Mouse (Mus musculus) embryonic stem cell, embryonic (primary cell): ENCODE measurements around the gene Carmil3.

Source experiments
- CTCF ChIA-PET, 4 experiments: fragments of 300-600 bp in 2 of 4; fragments of 350-600 bp in 2 of 4; sonication (Branson Sonifier 250); formaldehyde crosslinking; loops; one replicate each; lab custom pipeline; 2022; ENCODE audit warnings: inconsistent platforms in 2 of 4; lab: Charles Lee
- POLR2A ChIA-PET, 4 experiments: fragments of 300-600 bp in 2 of 4; fragments of 350-600 bp in 2 of 4; sonication (Branson Sonifier 250); formaldehyde crosslinking; loops; one replicate each; lab custom pipeline; 2022; ENCODE audit warnings: antibody characterized with exemption in 4 of 4, inconsistent platforms in 1 of 4; lab: Charles Lee

The Carmil3 gene

GRCm38 (mm10) chr14:55511037-55511436 lies 20.6 kb downstream of the Carmil3 start:
- ChIA-PET POLR2A (interaction anchor here in 2 of 4 experiments (0.5 to 1.2 kb wide), 7 partner anchors 9 to 248 kb away, joined by 3 to 6 read pairs (median 3); partner anchors contain the start of genes Pck2 (in 2 of the 2), Dhrs1 (in 1 of the 2), Dhrs4 (in 1 of the 2) and Nop9 (in 1 of the 2)), CTCF (interaction anchor here in 3 of 4 experiments (0.6 to 2.8 kb wide), 5 partner anchors 9 to 686 kb away, joined by 3 to 14 read pairs (median 4); no protein-coding TSS in a partner anchor)

- ChIA-PET POLR2A (interaction anchor here in 1 of 4 experiments (1.0 kb wide), 1 partner anchor 11 kb away, joined by 3 read pairs; the partner anchor contains the start of gene Nrl), CTCF (interaction anchor here in 3 of 4 experiments (0.5 to 1.4 kb wide), 4 partner anchors 8 to 17 kb away, joined by 3 to 9 read pairs (median 6); no protein-coding TSS in a partner anchor)
These were observed 23.5 kb downstream of the Carmil3 start for GRCm38 (mm10) chr14:55513927-55514326.

GRCm38 (mm10) chr14:55515846-55516245 lies 25.4 kb downstream of the Carmil3 start:
- CTCF ChIA-PET, result interaction anchor here (0.5 to 2.4 kb wide), 8 partner anchors 9 to 1345 kb away, joined by 3 to 14 read pairs (median 4); partner anchors contain the start of genes Dhrs4 (in 1 of the 4) and Nrl (in 1 of the 4)
- POLR2A ChIA-PET, result interaction anchor here in 1 of 4 experiments (0.8 to 1.6 kb wide), 4 partner anchors 13 to 57 kb away, joined by 3 to 6 read pairs (median 3); partner anchors contain the start of gene Pck2

GRCm38 (mm10) chr14:55518897-55519296 lies 28.4 kb downstream of the Carmil3 start:
- ChIA-PET CTCF (interaction anchor here (0.6 to 2.2 kb wide), 14 partner anchors 8 to 1586 kb away, joined by 3 to 20 read pairs (median 5); partner anchors contain the start of gene Dhrs4 (in 1 of the 4)), POLR2A (interaction anchor here in 3 of 4 experiments (0.5 to 2.2 kb wide), 8 partner anchors 8 to 38 kb away, joined by 3 to 7 read pairs (median 4); partner anchors contain the start of genes Pck2 (in 2 of the 3) and Cpne6 (in 1 of the 3))

GRCm38 (mm10) chr14:55519604-55520003 lies 29.2 kb downstream of the Carmil3 start:
- POLR2A ChIA-PET, result interaction anchor here in 2 of 4 experiments (0.5 to 2.2 kb wide), 7 partner anchors 9 to 38 kb away, joined by 3 to 7 read pairs (median 3); partner anchors contain the start of genes Cpne6 (in 1 of the 2) and Pck2 (in 1 of the 2)

GRCm38 (mm10) chr14:55520451-55521361 lies 30.3 kb downstream of the Carmil3 start:
- ChIA-PET CTCF (interaction anchor here in 3 of 4 experiments (0.5 to 2.2 kb wide), 7 partner anchors 10 to 399 kb away, joined by 3 to 10 read pairs (median 4); no protein-coding TSS in a partner anchor), POLR2A (interaction anchor here in 1 of 4 experiments (1.4 to 2.2 kb wide), 3 partner anchors 10 to 33 kb away, joined by 5 to 7 read pairs (median 5); partner anchors contain the start of gene Cpne6)

More at GRCm38 (mm10) chr14:55519604-55520003, 29.2 kb downstream of the Carmil3 start:
- CTCF ChIA-PET, result interaction anchor here in 3 of 4 experiments (0.7 to 2.2 kb wide), 7 partner anchors 14 to 398 kb away, joined by 3 to 10 read pairs (median 5); no protein-coding TSS in a partner anchor

- ChIA-PET CTCF (interaction anchor here in 3 of 4 experiments (0.7 to 2.1 kb wide), 5 partner anchors 8 to 253 kb away, joined by 3 to 5 read pairs (median 5); partner anchors contain the start of gene Dhrs4 (in 2 of the 3)), POLR2A (interaction anchor here in 2 of 4 experiments (1.1 to 1.9 kb wide), 8 partner anchors 10 to 310 kb away, joined by 3 to 11 read pairs (median 4); partner anchors contain the start of genes A730061H03Rik (in 1 of the 2), Dcaf11 (in 1 of the 2) and Pck2 (in 1 of the 2))
These were observed 33.6 kb downstream of the Carmil3 start for GRCm38 (mm10) chr14:55524062-55524461.

- ChIA-PET POLR2A (interaction anchor here in 2 of 4 experiments (0.9 to 1.9 kb wide), 11 partner anchors 9 to 311 kb away, joined by 3 to 11 read pairs (median 3); partner anchors contain the start of genes A730061H03Rik (in 1 of the 2), Carmil3 (in 1 of the 2), Dcaf11 (in 1 of the 2) and Pck2 (in 1 of the 2)), CTCF (interaction anchor here in 3 of 4 experiments (0.7 to 2.1 kb wide), 5 partner anchors 9 to 253 kb away, joined by 3 to 5 read pairs (median 4); partner anchors contain the start of gene Dhrs4 (in 1 of the 3))
These were observed 34.3 kb downstream of the Carmil3 start, which contains the start of gene Nrl for GRCm38 (mm10) chr14:55524785-55525184. TSS of gene Nrl (minus strand) at chr14:55524981.

GRCm38 (mm10) chr14:55526674-55527073 lies 36.2 kb downstream of the Carmil3 start:
- ChIA-PET CTCF (interaction anchor here in 3 of 4 experiments (0.6 to 2.3 kb wide), 9 partner anchors 9 to 405 kb away, joined by 3 to 13 read pairs (median 5); no protein-coding TSS in a partner anchor), POLR2A (interaction anchor here in 2 of 4 experiments (1.7 to 2.5 kb wide), 2 partner anchors 13 kb away, joined by 9 to 11 read pairs; partner anchors contain the start of gene Pck2 (in 2 of the 2))

GRCm38 (mm10) chr14:55527940-55528339 lies 37.5 kb downstream of the Carmil3 start:
- POLR2A ChIA-PET, result interaction anchor here in 3 of 4 experiments (0.7 to 2.5 kb wide), 7 partner anchors 9 to 37 kb away, joined by 3 to 11 read pairs (median 4); partner anchors contain the start of genes Pck2 (in 3 of the 3), A730061H03Rik (in 1 of the 3), Carmil3 (in 1 of the 3) and Dcaf11 (in 1 of the 3)
- CTCF ChIA-PET, result interaction anchor here (0.5 to 2.3 kb wide), 22 partner anchors 8 to 439 kb away, joined by 3 to 13 read pairs (median 5); partner anchors contain the start of genes Dhrs4 (in 2 of the 4), A730061H03Rik (in 1 of the 4), Carmil3 (in 1 of the 4) and Pck2 (in 1 of the 4)

- CTCF ChIA-PET, result interaction anchor here in 3 of 4 experiments (0.5 to 1.6 kb wide), 11 partner anchors 8 to 200 kb away, joined by 3 to 8 read pairs (median 3); partner anchors contain the start of genes Carmil3 (in 1 of the 3), Dhrs4 (in 1 of the 3), Nrl (in 1 of the 3) and Tinf2 (in 1 of the 3)
- POLR2A ChIA-PET, result interaction anchor here (0.5 to 2.9 kb wide), 20 partner anchors 11 to 186 kb away, joined by 3 to 26 read pairs (median 4); partner anchors contain the start of genes A730061H03Rik (in 2 of the 4), Dcaf11 (in 2 of the 4), Carmil3 (in 1 of the 4) and Dhrs4 (in 1 of the 4)
These were observed 45.8 kb downstream of the Carmil3 start for GRCm38 (mm10) chr14:55536116-55536745.

GRCm38 (mm10) chr14:55540067-55540786 lies 49.8 kb downstream of the Carmil3 start, which contains the start of gene Pck2:
TSS of gene Pck2 (plus strand) at chr14:55540266.
- CTCF ChIA-PET, result interaction anchor here in 3 of 4 experiments (0.5 to 2.4 kb wide), 14 partner anchors 8 to 525 kb away, joined by 3 to 9 read pairs (median 4); partner anchors contain the start of genes A730061H03Rik (in 1 of the 3), Dcaf11 (in 1 of the 3), Dhrs4 (in 1 of the 3) and Fitm1 (in 1 of the 3)
- POLR2A ChIA-PET, result interaction anchor here (0.5 to 8.1 kb wide), 81 partner anchors 8 to 835 kb away, joined by 3 to 96 read pairs (median 4); partner anchors contain the start of genes A730061H03Rik (in 3 of the 4), Dcaf11 (in 3 of the 4), Emc9 (in 3 of the 4) and Carmil3 (in 2 of the 4)

- ChIA-PET CTCF (interaction anchor here in 3 of 4 experiments (0.5 to 2.4 kb wide), 10 partner anchors 8 to 419 kb away, joined by 3 to 9 read pairs (median 6); partner anchors contain the start of genes Dhrs4 (in 1 of the 3) and Fitm1 (in 1 of the 3)), POLR2A (interaction anchor here in 3 of 4 experiments (0.6 to 8.1 kb wide), 63 partner anchors 7 to 836 kb away, joined by 3 to 96 read pairs (median 4); partner anchors contain the start of genes A730061H03Rik (in 3 of the 3), Dcaf11 (in 3 of the 3), Dhrs4 (in 3 of the 3) and Carmil3 (in 2 of the 3))
These were observed 50.4 kb downstream of the Carmil3 start for GRCm38 (mm10) chr14:55540787-55541321.

GRCm38 (mm10) chr14:55542268-55542667 lies 51.8 kb downstream of the Carmil3 start:
- POLR2A ChIA-PET, result interaction anchor here in 3 of 4 experiments (0.5 to 8.1 kb wide), 11 partner anchors 9 to 221 kb away, joined by 3 to 96 read pairs (median 7); partner anchors contain the start of genes A730061H03Rik (in 2 of the 3), Dcaf11 (in 2 of the 3), Dhrs4 (in 1 of the 3) and Psme1 (in 1 of the 3)
- CTCF ChIA-PET, result interaction anchor here in 1 of 4 experiments (0.5 kb wide), 1 partner anchor 16 kb away, joined by 3 read pairs; no protein-coding TSS in a partner anchor
